Mouse (Mus musculus): Measurements from ENCODE around the gene Glmn. TPM values are rescaled to one million over a fixed set of nuclear protein-coding genes. Genes with fewer than 3 reads are reported as not detected.
A peak's percentile ranks its signal among the peaks of the same experiment; 100 is the strongest.

The Glmn gene
- polyA plus RNA-seq (2016; fragmentation: Nextera tagmentation; extraction: Ambion mirVana) = 50.2 and 52.9 TPM in 2 replicates

GRCm38 (mm10) chr5:107597301-107598077 is at the start of gene Glmn, which contains the start of gene Rpap2:
Glmn (minus strand) TSS chr5:107597888.
Rpap2 (plus strand) TSS chr5:107597373.
- Histone ChIP-seq H3K9me3 (no peaks in the 10 kb centered on the region), H3K9ac (replicated peaks) (peak within 1 kb of the TSS; percentile 81), H3K36me3 (peaks cover 21% of the 10 kb centered on the region), H3K27me3 (no peaks in the 10 kb centered on the region), H3K4me3 (replicated peaks) (peak within 1 kb of the TSS; percentile 67), H3K4me2 (peak within 1 kb of the TSS; percentile 67), H3K27ac (peak within 1 kb of the TSS; percentile 89), H3K4me1 (replicated peaks) (peaks cover 4% of the 10 kb centered on the region; the same call in 1 of the 2 replicates)
- peak; percentile 93 for ATAC-seq (ENCODE audit: insufficient number of reproducible peaks, insufficient read depth, low FRiP score, low TSS enrichment, low read depth)
- WGBS = 2% methylated on average over 60 of the region's 64 CpGs

DNA sequence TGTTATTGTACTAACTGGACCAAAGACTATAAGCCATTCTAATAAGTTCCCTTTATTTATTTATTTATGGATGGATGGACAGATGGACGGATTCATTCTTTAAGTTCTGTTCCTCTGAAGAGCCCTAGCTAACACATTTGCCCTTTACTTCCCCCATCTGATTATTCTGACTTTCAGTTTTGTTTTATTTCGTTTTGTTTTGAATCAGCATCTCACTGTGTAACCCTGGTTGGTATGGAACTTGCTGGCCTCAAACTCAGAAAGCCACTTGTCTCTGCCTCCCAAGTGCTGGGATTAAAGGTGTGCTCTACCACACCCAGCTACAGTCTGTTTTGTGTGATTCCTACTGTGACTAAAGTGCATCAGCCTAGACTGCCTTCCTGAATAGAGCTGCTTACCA is 48.2 kb upstream of the Glmn start:
- Histone ChIP-seq H3K9ac (replicated peaks) (no peak overlapping the region), H3K4me3 (replicated peaks) (no peak overlapping the region), H3K4me1 (replicated peaks) (no peaks in the 10 kb centered on the region), H3K36me3 (peaks cover 18% of the 10 kb centered on the region; the same call in 1 of the 2 replicates), H3K4me2 (no peak overlapping the region), H3K27me3 (no peaks in the 10 kb centered on the region), H3K27ac (no peak overlapping the region), H3K9me3 (no peaks in the 10 kb centered on the region)
- no peak for ATAC-seq (ENCODE audit: insufficient number of reproducible peaks, insufficient read depth, low FRiP score, low TSS enrichment, low read depth)
- 90% methylated on average over 2 of the region's 2 CpGs for WGBS

GRCm38 (mm10) chr5:107644595-107644994 is 46.9 kb upstream of the Glmn start:
- no peak for ATAC-seq (ENCODE audit: insufficient number of reproducible peaks, insufficient read depth, low FRiP score, low TSS enrichment, low read depth)
- Histone ChIP-seq H3K9ac (replicated peaks) (no peak overlapping the region), H3K4me3 (replicated peaks) (no peak overlapping the region), H3K9me3 (no peaks in the 10 kb centered on the region), H3K4me2 (no peak overlapping the region), H3K27ac (no peak overlapping the region), H3K4me1 (replicated peaks) (no peaks in the 10 kb centered on the region), H3K36me3 (peaks cover 14% of the 10 kb centered on the region; the same call in 1 of the 2 replicates), H3K27me3 (no peaks in the 10 kb centered on the region)
- 92% methylated on average over 2 of the region's 2 CpGs for WGBS

DNA sequence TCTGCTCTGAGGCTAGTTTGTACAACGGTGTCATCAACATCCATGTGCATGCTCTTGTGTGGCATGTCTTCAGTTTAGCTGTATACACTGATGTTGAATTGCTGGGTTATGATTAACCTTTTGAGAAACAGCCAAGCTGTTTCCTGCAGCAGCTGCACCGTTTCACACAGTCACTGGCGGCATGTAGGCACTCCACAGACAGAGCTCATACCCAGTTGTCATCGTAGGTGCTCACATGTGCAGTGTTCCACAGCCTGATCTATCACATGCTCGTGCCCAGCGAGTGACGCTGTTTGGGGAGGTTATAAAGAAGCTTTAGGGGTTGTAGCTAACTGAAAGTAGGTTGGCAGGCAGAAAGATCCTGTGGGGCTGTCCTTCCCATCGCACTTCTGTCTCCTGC is 40.7 kb upstream of the Glmn start:
- Histone ChIP-seq H3K9me3 (no peaks in the 10 kb centered on the region), H3K36me3 (peaks cover 15% of the 10 kb centered on the region; the same call in 1 of the 2 replicates), H3K27me3 (no peaks in the 10 kb centered on the region), H3K27ac (no peak overlapping the region), H3K4me1 (replicated peaks) (no peaks in the 10 kb centered on the region), H3K9ac (replicated peaks) (no peak overlapping the region), H3K4me3 (replicated peaks) (no peak overlapping the region), H3K4me2 (no peak overlapping the region)
- ATAC-seq (ENCODE audit: insufficient number of reproducible peaks, insufficient read depth, low FRiP score, low TSS enrichment, low read depth) = no peak
- WGBS = 92% methylated on average over 8 of the region's 8 CpGs

- Histone ChIP-seq H3K36me3 (peaks cover 15% of the 10 kb centered on the region; the same call in 1 of the 2 replicates), H3K4me1 (replicated peaks) (no peaks in the 10 kb centered on the region), H3K4me2 (no peak overlapping the region), H3K4me3 (replicated peaks) (no peak overlapping the region), H3K27ac (no peak overlapping the region), H3K27me3 (no peaks in the 10 kb centered on the region), H3K9me3 (no peaks in the 10 kb centered on the region), H3K9ac (replicated peaks) (no peak overlapping the region)
- 83% methylated on average over 1 of the region's 1 CpGs for WGBS
- ATAC-seq (ENCODE audit: insufficient number of reproducible peaks, insufficient read depth, low FRiP score, low TSS enrichment, low read depth) = no peak
Measured at GRCm38 (mm10) chr5:107637106-107637505, 39.4 kb upstream of the Glmn start.

- peaks cover 40% of the 10 kb centered on the region; the same call in 1 of the 2 replicates for H3K36me3 ChIP-seq
- no peaks in the 10 kb centered on the region for H3K9me3 ChIP-seq
- H3K4me1 ChIP-seq (replicated peaks) = no peaks in the 10 kb centered on the region
- no peak for ATAC-seq (ENCODE audit: insufficient number of reproducible peaks, insufficient read depth, low FRiP score, low TSS enrichment, low read depth)
- H3K4me3 ChIP-seq (replicated peaks) = no peak overlapping the region
- no peak overlapping the region for H3K4me2 ChIP-seq
- no peak overlapping the region for H3K27ac ChIP-seq
- WGBS = 89% methylated on average over 4 of the region's 4 CpGs
- no peaks in the 10 kb centered on the region for H3K27me3 ChIP-seq
- no peak overlapping the region for H3K9ac ChIP-seq (replicated peaks)
Measured at GRCm38 (mm10) chr5:107633651-107634050, 36.0 kb upstream of the Glmn start.

DNA sequence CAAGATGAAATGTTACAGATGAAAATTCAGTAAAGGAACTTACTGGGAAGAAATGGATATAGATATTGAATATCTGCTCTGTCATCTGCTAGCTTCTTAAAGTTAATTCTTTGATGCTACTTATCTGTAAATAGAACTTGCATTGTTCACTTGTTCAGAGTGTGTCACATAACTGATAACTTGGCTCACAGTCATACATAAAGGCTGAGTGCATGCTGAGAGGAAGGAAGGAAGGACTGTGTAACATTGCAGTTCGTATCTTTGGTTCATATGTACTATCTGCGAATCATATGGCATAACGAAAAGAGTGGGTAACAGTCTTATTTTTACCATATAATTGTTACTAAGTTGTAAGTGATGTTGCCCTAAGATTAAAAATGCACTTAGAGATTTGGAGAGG is 23.6 kb upstream of the Glmn start:
- no peak for ATAC-seq (ENCODE audit: insufficient number of reproducible peaks, insufficient read depth, low FRiP score, low TSS enrichment, low read depth)
- Histone ChIP-seq H3K36me3 (peaks cover 82% of the 10 kb centered on the region), H3K4me1 (replicated peaks) (no peaks in the 10 kb centered on the region), H3K27ac (no peak overlapping the region), H3K9ac (replicated peaks) (no peak overlapping the region), H3K27me3 (no peaks in the 10 kb centered on the region), H3K4me3 (replicated peaks) (no peak overlapping the region), H3K4me2 (no peak overlapping the region), H3K9me3 (no peaks in the 10 kb centered on the region)
- WGBS = 96% methylated on average over 3 of the region's 3 CpGs

GRCm38 (mm10) chr5:107617986-107618385 is 20.3 kb upstream of the Glmn start:
- WGBS = 88% methylated on average over 6 of the region's 6 CpGs
- H3K36me3 ChIP-seq = peaks cover 70% of the 10 kb centered on the region

GRCm38 (mm10) chr5:107611224-107611623 is 13.5 kb upstream of the Glmn start:
- no peak overlapping the region for H3K27ac ChIP-seq
- peaks cover 34% of the 10 kb centered on the region for H3K36me3 ChIP-seq
- H3K4me2 ChIP-seq = no peak overlapping the region
- H3K4me1 ChIP-seq (replicated peaks) = no peaks in the 10 kb centered on the region
- no peak for ATAC-seq (ENCODE audit: insufficient number of reproducible peaks, insufficient read depth, low FRiP score, low TSS enrichment, low read depth)
- H3K9me3 ChIP-seq = no peaks in the 10 kb centered on the region
- WGBS = 4% methylated on average over 2 of the region's 2 CpGs
- no peak overlapping the region for H3K9ac ChIP-seq (replicated peaks)
- no peaks in the 10 kb centered on the region for H3K27me3 ChIP-seq
- H3K4me3 ChIP-seq (replicated peaks) = no peak overlapping the region

More at GRCm38 (mm10) chr5:107617986-107618385, 20.3 kb upstream of the Glmn start:
- H3K27me3 ChIP-seq = no peaks in the 10 kb centered on the region
- H3K4me3 ChIP-seq (replicated peaks) = no peak overlapping the region
- H3K27ac ChIP-seq = no peak overlapping the region
- H3K4me2 ChIP-seq = no peak overlapping the region
- H3K4me1 ChIP-seq (replicated peaks) = no peaks in the 10 kb centered on the region
- no peak overlapping the region for H3K9ac ChIP-seq (replicated peaks)
- ATAC-seq (ENCODE audit: insufficient number of reproducible peaks, insufficient read depth, low FRiP score, low TSS enrichment, low read depth) = no peak
- no peaks in the 10 kb centered on the region for H3K9me3 ChIP-seq

DNA sequence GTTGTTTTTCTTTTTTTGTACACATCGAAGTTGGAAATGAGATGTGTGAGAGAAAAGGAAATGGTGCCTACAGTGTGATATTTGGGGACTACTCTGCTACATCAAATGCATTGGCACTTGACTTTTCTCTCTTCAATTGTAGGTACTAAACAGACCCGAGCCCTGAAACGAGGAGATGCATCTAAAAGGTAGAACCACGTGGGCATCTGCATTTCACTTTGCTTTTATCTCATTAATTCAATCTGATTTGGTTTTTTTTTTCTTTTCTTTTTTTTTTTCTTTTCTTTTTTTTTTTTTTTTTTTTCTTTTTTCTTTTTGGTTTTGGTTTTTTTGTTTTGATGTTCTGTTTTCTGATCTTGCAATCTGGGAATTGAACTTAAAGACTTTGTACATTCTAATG is 692 bp upstream of the Glmn start:
- Histone ChIP-seq H3K9me3 (no peaks in the 10 kb centered on the region), H3K4me1 (replicated peaks) (peaks cover 4% of the 10 kb centered on the region; the same call in 1 of the 2 replicates), H3K9ac (replicated peaks) (no peak overlapping the region; the same call in 1 of the 2 replicates), H3K4me2 (peak overlapping the region; percentile 67), H3K27me3 (no peaks in the 10 kb centered on the region), H3K36me3 (peaks cover 21% of the 10 kb centered on the region), H3K27ac (no peak overlapping the region), H3K4me3 (replicated peaks) (peak overlapping the region; percentile 67)
- WGBS = 22% methylated on average over 4 of the region's 4 CpGs
- ATAC-seq (ENCODE audit: insufficient number of reproducible peaks, insufficient read depth, low FRiP score, low TSS enrichment, low read depth) = no peak

- no peak overlapping the region for H3K4me2 ChIP-seq
- no peak for ATAC-seq (ENCODE audit: insufficient number of reproducible peaks, insufficient read depth, low FRiP score, low TSS enrichment, low read depth)
- no peaks in the 10 kb centered on the region for H3K27me3 ChIP-seq
- no peak overlapping the region for H3K27ac ChIP-seq
- peaks cover 65% of the 10 kb centered on the region for H3K36me3 ChIP-seq
- WGBS = 98% methylated on average over 9 of the region's 9 CpGs
- H3K9ac ChIP-seq (replicated peaks) = no peak overlapping the region
- no peak overlapping the region for H3K4me3 ChIP-seq (replicated peaks)
- H3K9me3 ChIP-seq = no peaks in the 10 kb centered on the region
- no peaks in the 10 kb centered on the region for H3K4me1 ChIP-seq (replicated peaks)
Measured at GRCm38 (mm10) chr5:107569148-107569547, 28.5 kb downstream of the Glmn start.
